Mouse (Mus musculus) bone marrow, adult 2 months (tissue): ENCODE measurements around the gene 1190002N15Rik.

Experiments used
- CTCF ChIP-seq: fragments of 200-500 bp; IDR thresholded peaks from 2 replicates; pipeline ENCODE4 v1.5.1; 2011; ENCODE audit warnings: low read length, control low read depth; ENCODE audit not compliant: control insufficient read depth, insufficient read depth
- POLR2A ChIP-seq: fragments of 200-500 bp; IDR thresholded peaks from 2 replicates; pipeline ENCODE4 v1.6.1; 2011; ENCODE audit warnings: low read depth, mild to moderate bottlenecking, control low read depth, low read length, borderline replicate concordance; ENCODE audit not compliant: control insufficient read depth

GRCm38 (mm10) chr9:94581661-94582060 lies 43.8 kb upstream of the 1190002N15Rik start:
- no peak for TF ChIP-seq CTCF
- no peak for TF ChIP-seq POLR2A
